Mouse (Mus musculus) MEL (cell line): ENCODE measurements around the gene Smarca1. TPM values are rescaled to one million over a fixed set of nuclear protein-coding genes. Genes with fewer than 3 reads are reported as not detected.
A peak's percentile ranks its signal among the peaks of the same experiment; 100 is the strongest.

Experiments used
- DNase-seq: peaks from one replicate; pipeline ENCODE4 v3.0.0; 2011; ENCODE audit warnings: low read depth, low spot score
- H3K27ac ChIP-seq: 2 replicates; pipeline ENCODE4 v1.5.1; 2012; ENCODE audit warnings: low read depth, mild to moderate bottlenecking, control low read depth, low read length, moderate library complexity; ENCODE audit not compliant: control insufficient read depth
- H3K27me3 ChIP-seq, 2 experiments: fragments of 150-350 bp in 1 of 2; sonication (generic) in 1 of 2; 2 replicates each; pipeline ENCODE4 v1.6.1; 2012; ENCODE audit warnings: low read length in 2 of 2, mild to moderate bottlenecking in 2 of 2, improper control_type of control experiment in 1 of 2, moderate library complexity in 1 of 2; ENCODE audit not compliant: insufficient read depth in 2 of 2, control insufficient read depth in 1 of 2
- H3K36me3 ChIP-seq, 2 experiments: 2 replicates each; pipeline ENCODE4 v1.6.1; 2012 to 2014; ENCODE audit warnings: low read length in 2 of 2, improper control_type of control experiment in 1 of 2, inconsistent platforms in 1 of 2, mild to moderate bottlenecking in 1 of 2; ENCODE audit not compliant: insufficient read depth in 2 of 2, control insufficient read depth in 1 of 2
- H3K4me1 ChIP-seq, 2 experiments: fragments of 150-350 bp in 1 of 2; sonication (generic) in 1 of 2; 2 replicates each; pipeline ENCODE4 v1.6.1; 2012; ENCODE audit warnings: low read length in 2 of 2, improper control_type of control experiment in 1 of 2, mild to moderate bottlenecking in 1 of 2; ENCODE audit not compliant: insufficient read depth in 2 of 2, control insufficient read depth in 1 of 2
- H3K4me3 ChIP-seq, 2 experiments: fragments of 150-350 bp in 1 of 2; sonication (generic) in 1 of 2; 2 replicates each; pipeline ENCODE4 v1.5.1; 2012; ENCODE audit warnings: low read depth in 2 of 2, low read length in 2 of 2, mild to moderate bottlenecking in 2 of 2, moderate library complexity in 2 of 2, control low read depth in 1 of 2, improper control_type of control experiment in 1 of 2; ENCODE audit not compliant: control insufficient read depth in 1 of 2, insufficient read depth in 1 of 2
- H3K79me2 ChIP-seq: 2 replicates; pipeline ENCODE4 v1.6.1; 2012; ENCODE audit warnings: mild to moderate bottlenecking, low read length, moderate library complexity; ENCODE audit not compliant: control insufficient read depth, poor library complexity, insufficient read depth
- H3K9ac ChIP-seq: 2 replicates; pipeline ENCODE4 v1.6.1; 2012; ENCODE audit warnings: low read depth, mild to moderate bottlenecking, control low read depth, low read length, moderate library complexity; ENCODE audit not compliant: control insufficient read depth, poor library complexity, severe bottlenecking
- H3K9me3 ChIP-seq: fragments of 150-350 bp; sonication (generic); replicated peaks from 2 replicates; pipeline ENCODE4 v1.6.1; 2012; ENCODE audit warnings: mild to moderate bottlenecking, low read length, improper control_type of control experiment, moderate library complexity; ENCODE audit not compliant: insufficient read depth
- BHLHE40 ChIP-seq: IDR thresholded peaks from 2 replicates; pipeline ENCODE4 v1.6.1; 2012; ENCODE audit warnings: low read depth, mild to moderate bottlenecking, inconsistent platforms, low read length, improper control_type of control experiment, borderline replicate concordance
- CHD1 ChIP-seq: IDR thresholded peaks from 2 replicates; pipeline ENCODE4 v1.6.1; 2012; ENCODE audit warnings: low read depth, mild to moderate bottlenecking, inconsistent platforms, low read length, improper control_type of control experiment
- CHD2 ChIP-seq: IDR thresholded peaks from 2 replicates; pipeline ENCODE4 v1.6.1; 2011; ENCODE audit warnings: low read length, improper control_type of control experiment
- CTCF ChIP-seq, 3 experiments: IDR thresholded peaks in 2 of 3; conservative IDR thresholded peaks in 1 of 3; 2 replicates each; pipeline ENCODE4 v1.5.1; 2011 to 2012; ENCODE audit warnings: low read length in 3 of 3, low read depth in 2 of 3, mild to moderate bottlenecking in 2 of 3, improper control_type of control experiment in 1 of 3, inconsistent platforms in 1 of 3, mixed read lengths in 1 of 3, moderate library complexity in 1 of 3; ENCODE audit not compliant: control insufficient read depth in 1 of 3, insufficient read depth in 1 of 3, poor library complexity in 1 of 3, severe bottlenecking in 1 of 3
- ELF1 ChIP-seq: IDR thresholded peaks from 2 replicates; pipeline ENCODE4 v1.6.1; 2014; ENCODE audit warnings: low read depth, mild to moderate bottlenecking, inconsistent platforms, low read length, improper control_type of control experiment, moderate library complexity
- EP300 ChIP-seq, 2 experiments: IDR thresholded peaks; 2 replicates each; pipeline ENCODE4 v1.6.1; 2011; ENCODE audit warnings: improper control_type of control experiment in 2 of 2, low read length in 2 of 2, low read depth in 1 of 2, mild to moderate bottlenecking in 1 of 2
- ETS1 ChIP-seq: IDR thresholded peaks from 2 replicates; pipeline ENCODE4 v1.6.1; 2012; ENCODE audit warnings: low read depth, mild to moderate bottlenecking, inconsistent platforms, low read length, improper control_type of control experiment, moderate library complexity
- GABPA ChIP-seq: IDR thresholded peaks from 2 replicates; pipeline ENCODE4 v1.6.1; 2012; ENCODE audit warnings: low read depth, mild to moderate bottlenecking, inconsistent platforms, low read length, improper control_type of control experiment, moderate library complexity
- GATA1 ChIP-seq: IDR thresholded peaks from 2 replicates; pipeline ENCODE4 v1.6.1; 2011; ENCODE audit warnings: low read depth, low read length, improper control_type of control experiment
- HCFC1 ChIP-seq: IDR thresholded peaks from 2 replicates; pipeline ENCODE4 v1.6.1; 2012; ENCODE audit warnings: low read depth, mild to moderate bottlenecking, inconsistent platforms, low read length, improper control_type of control experiment, moderate library complexity
- JUND ChIP-seq: IDR thresholded peaks from 2 replicates; pipeline ENCODE4 v1.6.1; 2011; ENCODE audit warnings: low read depth, mild to moderate bottlenecking, improper control_type of control experiment, low read length
- KAT2A ChIP-seq: conservative IDR thresholded peaks from 2 replicates; pipeline ENCODE4 v1.6.1; 2012; ENCODE audit warnings: low read depth, low read length, improper control_type of control experiment, inconsistent platforms
- MAFK ChIP-seq: IDR thresholded peaks from 2 replicates; pipeline ENCODE4 v1.6.1; 2011; ENCODE audit warnings: low read depth, mild to moderate bottlenecking, low read length, improper control_type of control experiment, borderline replicate concordance
- MAX ChIP-seq: IDR thresholded peaks from 2 replicates; pipeline ENCODE4 v1.6.1; 2011; ENCODE audit warnings: low read length, improper control_type of control experiment
- MAZ ChIP-seq: IDR thresholded peaks from 2 replicates; pipeline ENCODE4 v1.6.1; 2012; ENCODE audit warnings: low read depth, mild to moderate bottlenecking, inconsistent platforms, low read length, improper control_type of control experiment
- MEF2A ChIP-seq: IDR thresholded peaks from 2 replicates; pipeline ENCODE4 v1.6.1; 2014; ENCODE audit warnings: low read depth, mild to moderate bottlenecking, inconsistent platforms, low read length, improper control_type of control experiment; ENCODE audit not compliant: poor library complexity, insufficient replicate concordance, severe bottlenecking; ENCODE audit errors: extremely low read depth
- MXI1 ChIP-seq: IDR thresholded peaks from 2 replicates; pipeline ENCODE4 v1.6.1; 2011; ENCODE audit warnings: mild to moderate bottlenecking, low read depth, low read length, improper control_type of control experiment
- NELFE ChIP-seq: IDR thresholded peaks from 2 replicates; pipeline ENCODE4 v1.6.1; 2011; ENCODE audit warnings: low read depth, low read length, improper control_type of control experiment
- POLR2A ChIP-seq, 2 experiments: IDR thresholded peaks; 2 replicates each; pipeline ENCODE4 v1.6.1; 2011 to 2012; ENCODE audit warnings: low read length in 2 of 2, mild to moderate bottlenecking in 2 of 2, control low read depth in 1 of 2, improper control_type of control experiment in 1 of 2, low read depth in 1 of 2, moderate library complexity in 1 of 2; ENCODE audit not compliant: control insufficient read depth in 1 of 2, insufficient read depth in 1 of 2, poor library complexity in 1 of 2
- POLR2AphosphoS2 ChIP-seq: IDR thresholded peaks from 2 replicates; pipeline ENCODE4 v1.6.1; 2011; ENCODE audit warnings: low read length, improper control_type of control experiment
- POLR2AphosphoS5 ChIP-seq: IDR thresholded peaks from 2 replicates; pipeline ENCODE4 v1.6.1; 2012; ENCODE audit warnings: low read depth, borderline replicate concordance, mild to moderate bottlenecking, inconsistent platforms, low read length, moderate library complexity, mixed read lengths
- RAD21 ChIP-seq: IDR thresholded peaks from 2 replicates; pipeline ENCODE4 v1.6.1; 2011; ENCODE audit warnings: mild to moderate bottlenecking, low read depth, low read length, improper control_type of control experiment
- RCOR1 ChIP-seq: IDR thresholded peaks from 2 replicates; pipeline ENCODE4 v1.6.1; 2012; ENCODE audit warnings: low read depth, mild to moderate bottlenecking, inconsistent platforms, low read length, improper control_type of control experiment
- SIN3A ChIP-seq: IDR thresholded peaks from 2 replicates; pipeline ENCODE4 v1.6.1; 2012; ENCODE audit warnings: low read length, improper control_type of control experiment, inconsistent platforms
- TAL1 ChIP-seq: IDR thresholded peaks from 2 replicates; pipeline ENCODE4 v1.6.1; 2012; ENCODE audit warnings: mild to moderate bottlenecking, inconsistent platforms, low read length, moderate library complexity, mixed read lengths
- UBTF ChIP-seq: IDR thresholded peaks from 2 replicates; pipeline ENCODE4 v1.6.1; 2012; ENCODE audit warnings: low read depth, mild to moderate bottlenecking, inconsistent platforms, low read length, improper control_type of control experiment, moderate library complexity, borderline replicate concordance; ENCODE audit not compliant: insufficient read depth
- USF1 ChIP-seq: IDR thresholded peaks from 2 replicates; pipeline ENCODE4 v1.6.1; 2014; ENCODE audit warnings: low read depth, mild to moderate bottlenecking, inconsistent platforms, low read length, improper control_type of control experiment, moderate library complexity
- USF2 ChIP-seq, 2 experiments: IDR thresholded peaks; 2 replicates each; pipeline ENCODE4 v1.6.1; 2011 to 2012; ENCODE audit warnings: improper control_type of control experiment in 2 of 2, low read length in 2 of 2, borderline replicate concordance in 1 of 2, inconsistent platforms in 1 of 2, low read depth in 1 of 2, mild to moderate bottlenecking in 1 of 2; ENCODE audit not compliant: insufficient read depth in 1 of 2
- ZKSCAN1 ChIP-seq: IDR thresholded peaks from 2 replicates; pipeline ENCODE4 v1.6.1; 2012; ENCODE audit warnings: low read depth, mild to moderate bottlenecking, inconsistent platforms, low read length, improper control_type of control experiment, moderate library complexity
- ZMIZ1 ChIP-seq: IDR thresholded peaks from 2 replicates; pipeline ENCODE4 v1.6.1; 2012; ENCODE audit warnings: low read depth, mild to moderate bottlenecking, inconsistent platforms, low read length, improper control_type of control experiment, moderate library complexity
- ZNF384 ChIP-seq: IDR thresholded peaks from 2 replicates; pipeline ENCODE4 v1.6.1; 2012; ENCODE audit warnings: low read depth, mild to moderate bottlenecking, inconsistent platforms, low read length, improper control_type of control experiment
- polyA plus RNA-seq, 2 experiments: library from polyadenylated mRNA; stranded (reverse) in 1 of 2; unstranded in 1 of 2; fragments of >175 nt in 1 of 2; fragments of >200 nt in 1 of 2; gene quantifications; 2 replicates each; pipeline versions ENCODE4 v1.2.1 to v1.2.4; 2012; ENCODE audit warnings: low replicate concordance in 2 of 2, low read depth in 1 of 2; ENCODE audit not compliant: insufficient read length in 2 of 2, insufficient read depth in 1 of 2, missing spikeins in 1 of 2
- total RNA-seq: library from RNA; depleted of rRNA; stranded (reverse); fragments of 300-350 nt; gene quantifications from 2 replicates; pipeline ENCODE4 v1.2.3, GENCODE M21; 2012

Gene Smarca1
- total and polyA plus RNA-seq, 3 experiments = not detected

DNA sequence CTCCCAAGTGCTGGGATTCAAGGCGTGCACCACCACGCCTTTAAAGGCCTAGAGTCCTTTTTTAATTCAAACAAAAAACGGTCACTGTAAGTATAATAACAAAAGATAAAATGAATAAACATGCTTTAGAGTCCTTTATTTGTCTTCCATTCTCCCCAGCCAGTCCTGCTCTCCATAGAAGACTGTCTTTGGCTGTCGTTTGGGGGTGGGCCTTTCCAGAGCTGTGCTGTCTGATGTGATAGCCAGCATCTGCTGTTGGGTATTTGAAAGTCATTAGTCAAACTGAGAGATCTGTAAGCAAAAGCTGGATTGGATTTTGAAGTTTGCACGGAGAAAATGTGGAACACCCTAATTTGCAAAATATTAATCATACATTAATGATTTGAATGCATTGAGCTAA, 44.1 kb upstream of the Smarca1 start:
- Histone ChIP-seq H3K79me2 (no peaks in the 10 kb centered on the region), H3K4me1 (peaks cover 0 to 7% of the 10 kb centered on the region in 2 experiments; a peak in 1 of 4 replicates), H3K9ac (no peak overlapping the region), H3K36me3 (peaks cover 14 to 21% of the 10 kb centered on the region in 2 experiments), H3K4me3 (no peak overlapping the region), H3K27ac (no peak overlapping the region), H3K9me3 (no peaks in the 10 kb centered on the region), H3K27me3 (no peaks in the 10 kb centered on the region)
- no peak for TF ChIP-seq MAZ
- no peak for TF ChIP-seq CHD1
- no peak for TF ChIP-seq UBTF
- no peak for TF ChIP-seq ELF1
- no peak for TF ChIP-seq ETS1
- TF ChIP-seq MEF2A = no peak
- TF ChIP-seq CHD2 = no peak
- TF ChIP-seq GATA1 = no peak
- no peak for TF ChIP-seq POLR2A (IDR thresholded peaks at IDR 0.05; ENCODE audit: control insufficient read depth in 1 of 2, insufficient read depth in 1 of 2, low read depth in 1 of 2, low read length in 2 of 2, poor library complexity in 1 of 2)
- no peak for TF ChIP-seq ZMIZ1
- no peak for TF ChIP-seq EP300 (IDR thresholded peaks at IDR 0.05; ENCODE audit: low read depth in 1 of 2, low read length in 2 of 2)
- TF ChIP-seq RCOR1 = no peak
- TF ChIP-seq ZNF384 = no peak
- no peak for TF ChIP-seq NELFE
- no peak for TF ChIP-seq BHLHE40
- no peak for DNase-seq

DNA sequence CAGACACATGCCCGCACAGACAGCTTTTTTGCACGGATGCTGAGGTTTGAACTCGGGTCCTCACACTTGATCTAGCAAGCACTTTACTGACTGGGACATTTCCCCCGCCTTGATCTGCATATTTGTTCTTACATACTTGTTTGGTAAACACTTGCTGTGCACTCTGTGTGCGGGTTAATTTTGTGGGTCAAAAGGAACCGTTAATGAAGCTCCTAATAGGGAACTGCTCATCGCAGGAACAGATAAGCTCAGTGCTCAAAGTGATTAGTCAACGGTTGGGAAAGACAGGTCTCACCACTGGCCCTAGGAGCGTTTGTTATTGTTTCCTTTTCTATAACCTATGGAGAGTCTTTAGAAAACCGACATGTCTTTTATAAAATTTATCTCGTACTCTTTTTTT, 41.6 kb upstream of the Smarca1 start:
- H3K9me3 ChIP-seq = no peaks in the 10 kb centered on the region
- peaks cover 15 to 21% of the 10 kb centered on the region in 2 experiments for H3K36me3 ChIP-seq
- peak; percentile 52 for DNase-seq
- no peak overlapping the region for H3K9ac ChIP-seq
- no peaks in the 10 kb centered on the region for H3K27me3 ChIP-seq
- no peak overlapping the region; a peak in 1 of 4 replicates for H3K4me3 ChIP-seq
- H3K27ac ChIP-seq = peak overlapping the region; percentile 65
- no peaks in the 10 kb centered on the region for H3K79me2 ChIP-seq
- peaks cover 0 to 7% of the 10 kb centered on the region in 2 experiments; a peak in 1 of 4 replicates for H3K4me1 ChIP-seq
- TF ChIP-seq ZKSCAN1 = no peak
- TF ChIP-seq USF2 (IDR thresholded peaks at IDR 0.05; ENCODE audit: borderline replicate concordance in 1 of 2, insufficient read depth in 1 of 2, low read depth in 1 of 2, low read length in 2 of 2) = no peak
- TF ChIP-seq POLR2AphosphoS5 = no peak
- TF ChIP-seq MEF2A = no peak
- TF ChIP-seq MAX = no peak
- no peak for TF ChIP-seq ELF1
- TF ChIP-seq CHD2 = no peak
- no peak for TF ChIP-seq KAT2A
- TF ChIP-seq RAD21 = no peak
- TF ChIP-seq ETS1 = peak; percentile 62; the same call in 1 of the 2 replicates
- TF ChIP-seq GABPA = no peak
- no peak for TF ChIP-seq USF1
- TF ChIP-seq EP300 (IDR thresholded peaks at IDR 0.05; ENCODE audit: low read depth in 1 of 2, low read length in 2 of 2) = peak; percentile 77 to 90
- no peak for TF ChIP-seq MXI1
- no peak for TF ChIP-seq HCFC1
- 0 out of 2 replicates have a peak, but pooled peaks have one; percentile 26 for TF ChIP-seq SIN3A
- TF ChIP-seq NELFE = no peak
- TF ChIP-seq TAL1 = no peak
- no peak for TF ChIP-seq MAZ
- TF ChIP-seq JUND = no peak
- no peak for TF ChIP-seq POLR2AphosphoS2
- TF ChIP-seq CTCF (IDR thresholded peaks at IDR 0.05 in 2 of 3, conservative IDR thresholded peaks at IDR 0.05 in 1 of 3; ENCODE audit: control insufficient read depth in 1 of 3, insufficient read depth in 1 of 3, low read depth in 2 of 3, low read length in 3 of 3, poor library complexity in 1 of 3, severe bottlenecking in 1 of 3) = no peak
- TF ChIP-seq MAFK = no peak
